Mouse (Mus musculus) left cerebral cortex, adult 18-20 months (tissue): ENCODE data around the gene Trappc13. TPM values are rescaled to one million over a fixed set of nuclear protein-coding genes. Genes with fewer than 3 reads are reported as not detected.
A peak's percentile ranks its signal among the peaks of the same experiment; 100 is the strongest.

Experiments used
- DNase-seq, 2 experiments: peaks; one replicate each; pipeline ENCODE4 v3.0.0; 2021 to 2022; ENCODE audit warnings: low spot score in 2 of 2, mixed read lengths in 1 of 2
- total RNA-seq, 2 experiments: library from RNA; stranded (reverse); gene quantifications; 2 replicates each; pipeline ENCODE4 v1.2.3; 2021

The Trappc13 gene
- total RNA-seq, 2 experiments from 2014 or later, result 53.5 to 56.0 TPM

DNA sequence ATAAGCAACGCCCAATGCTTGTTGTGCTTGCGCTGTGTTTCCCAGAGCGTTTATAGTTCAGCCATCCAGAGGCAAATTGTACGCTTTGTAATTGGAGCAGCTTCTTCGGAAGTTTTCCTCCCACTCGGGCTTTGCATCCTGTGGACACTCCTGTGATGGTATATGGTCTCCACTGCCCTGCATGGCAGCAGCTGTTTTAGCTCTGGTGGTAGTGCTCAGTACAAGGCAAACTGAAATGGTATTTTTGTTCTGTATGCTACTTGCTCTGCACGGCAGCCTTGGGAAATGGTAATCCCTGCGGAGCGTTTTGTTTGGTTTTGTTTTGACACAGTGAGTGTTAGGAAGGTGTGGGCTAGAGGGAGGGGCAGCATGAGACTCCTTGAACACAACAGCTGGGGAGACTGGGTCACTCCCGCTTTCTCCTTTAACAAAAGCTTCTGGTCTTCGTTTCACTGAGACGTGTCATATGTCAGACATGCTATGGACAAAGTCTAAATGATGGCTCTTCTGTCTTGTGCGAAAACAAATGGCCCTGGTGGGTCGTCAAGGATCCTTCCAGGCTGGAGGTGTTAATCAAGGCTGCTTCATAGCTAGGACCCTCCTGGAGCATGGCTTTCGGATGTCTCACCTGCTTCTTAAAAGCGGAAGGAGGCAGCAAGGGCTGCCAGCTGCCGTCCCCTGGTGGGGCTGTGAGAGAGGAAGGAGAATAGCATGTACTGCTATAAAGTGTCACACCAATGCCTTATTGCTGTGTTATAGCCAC is 56.0 kb downstream of the Trappc13 start:
- DNase-seq, result no peak

GRCm38 (mm10) chr13:104114827-104115226 is 63.4 kb downstream of the Trappc13 start:
- peak; percentile 61 to 69 for DNase-seq

DNA sequence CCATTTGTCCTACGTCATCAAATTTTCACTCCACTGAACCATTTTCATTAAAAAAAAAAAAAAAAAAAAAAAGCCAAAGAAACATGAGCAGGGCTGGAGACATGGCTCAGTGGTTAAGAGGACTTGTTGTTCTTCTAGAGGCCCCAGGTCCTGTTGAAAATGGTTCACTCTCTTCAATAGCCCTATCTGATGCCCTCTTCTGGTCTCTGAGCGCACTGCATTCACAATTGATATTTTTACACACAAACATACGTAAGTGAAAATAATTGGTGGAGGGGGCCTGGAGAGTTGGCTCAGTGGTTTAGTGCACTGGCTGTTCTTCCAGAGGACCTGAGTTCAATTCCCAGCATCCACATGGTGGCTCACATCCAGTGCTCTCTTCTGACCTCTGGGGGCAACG is 64.5 kb downstream of the Trappc13 start:
- no peak for DNase-seq

DNA sequence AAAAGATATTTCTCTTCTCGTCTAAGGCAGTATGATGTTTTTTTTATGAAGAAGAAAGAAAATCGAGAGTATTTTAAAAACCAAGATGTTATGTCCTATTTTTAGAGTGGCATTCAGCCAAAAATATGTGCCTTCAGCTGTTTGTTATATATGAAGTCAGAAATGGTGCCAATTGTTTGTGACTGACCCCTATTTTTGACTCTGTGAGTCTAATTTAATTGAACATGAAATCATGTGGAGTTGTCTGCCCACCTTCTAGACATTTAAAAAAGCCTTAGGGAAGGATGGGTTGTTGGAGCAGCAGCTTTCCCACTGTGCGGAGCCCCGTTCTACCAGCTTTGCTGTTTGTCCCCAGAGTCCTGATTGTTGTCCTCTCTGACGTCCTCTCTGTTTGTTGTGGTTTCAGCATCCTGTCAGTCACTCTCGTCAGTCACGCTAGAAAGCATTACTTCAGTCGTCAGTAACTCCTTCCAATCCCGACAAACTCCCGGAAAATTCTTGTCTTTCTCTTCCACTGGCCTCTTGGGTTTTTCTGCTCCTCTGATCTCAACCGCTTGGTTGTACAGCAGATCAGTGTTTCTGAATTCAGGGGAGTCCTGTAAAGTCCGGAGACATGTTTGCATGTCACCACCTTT is 65.9 kb downstream of the Trappc13 start:
- no peak for DNase-seq

- no peak for DNase-seq
Observed at GRCm38 (mm10) chr13:104110526-104110925, 67.7 kb downstream of the Trappc13 start.

DNA sequence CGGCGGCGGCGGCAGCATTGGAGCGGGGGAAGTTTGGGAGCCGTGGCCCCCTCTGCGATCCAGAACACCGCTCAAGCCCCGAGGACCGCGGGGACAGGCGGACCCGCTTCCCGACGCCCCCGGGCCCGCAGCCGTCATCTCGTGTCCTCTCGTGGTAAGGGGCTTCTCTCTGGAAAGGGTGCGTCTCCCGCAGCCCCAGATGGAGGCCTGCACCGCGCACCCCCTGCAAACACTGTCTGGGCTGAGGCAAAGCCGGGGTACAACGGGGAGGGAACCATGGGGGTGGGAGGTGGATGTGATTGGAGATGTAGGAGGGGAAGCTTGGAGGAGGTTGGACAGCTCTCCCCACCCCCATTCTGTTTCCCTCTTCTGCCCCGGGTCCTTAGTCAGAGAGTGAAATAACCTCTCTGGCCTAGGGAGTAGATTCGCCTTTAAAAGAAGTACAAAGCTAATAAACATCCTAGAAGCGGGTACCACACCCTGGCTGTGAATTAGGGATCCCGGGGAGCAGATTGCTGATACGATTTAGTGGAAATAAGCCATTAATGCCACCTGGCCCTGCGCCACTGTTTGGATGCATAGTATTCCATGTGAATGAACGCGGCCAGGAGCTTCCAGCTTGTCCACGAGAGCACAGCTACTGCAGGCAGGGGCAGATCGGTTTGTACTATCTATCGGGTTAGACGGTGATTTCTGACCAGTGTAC is 68.3 kb downstream of the Trappc13 start:
- DNase-seq, result peak; percentile 43 to 52

DNA sequence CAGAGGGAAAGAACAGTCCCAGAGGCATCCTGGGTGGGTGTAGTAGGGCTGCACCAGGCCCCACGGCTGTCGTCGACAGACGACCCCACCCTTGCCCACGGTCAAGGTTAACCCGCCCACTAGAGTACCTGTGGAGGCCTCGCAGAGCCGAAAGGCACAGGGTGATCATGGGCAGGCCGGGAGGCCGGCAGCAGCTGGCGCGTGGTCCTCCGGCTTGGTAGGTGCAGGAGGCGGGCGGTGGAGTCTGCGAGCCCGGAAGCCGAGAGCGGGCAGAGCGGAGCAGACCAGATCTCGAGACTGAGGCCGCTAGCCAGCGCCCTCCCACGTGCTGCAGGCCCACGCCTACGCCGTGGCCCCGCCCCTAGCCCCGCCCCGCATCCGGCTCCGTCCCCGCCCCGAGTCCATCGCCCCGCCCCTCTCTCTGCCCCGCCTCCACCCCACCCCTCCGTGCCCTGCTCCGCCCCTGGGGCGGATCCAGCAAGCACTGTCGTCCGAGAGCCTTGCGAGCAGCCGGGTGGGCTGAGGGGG is 68.9 kb downstream of the Trappc13 start, which contains the start of the genes Nln and Sgtb:
Nln (minus strand) TSS at position 327 of the 528 bp plus-strand sequence.
Sgtb (plus strand) TSS at position 454 of the 528 bp plus-strand sequence.
- DNase-seq, result peak; percentile 79 to 86

- DNase-seq, result no peak
Observed at GRCm38 (mm10) chr13:104108651-104109287, 69.5 kb downstream of the Trappc13 start.

GRCm38 (mm10) chr13:104101606-104102235 is 76.5 kb downstream of the Trappc13 start:
- DNase-seq, result no peak

DNA sequence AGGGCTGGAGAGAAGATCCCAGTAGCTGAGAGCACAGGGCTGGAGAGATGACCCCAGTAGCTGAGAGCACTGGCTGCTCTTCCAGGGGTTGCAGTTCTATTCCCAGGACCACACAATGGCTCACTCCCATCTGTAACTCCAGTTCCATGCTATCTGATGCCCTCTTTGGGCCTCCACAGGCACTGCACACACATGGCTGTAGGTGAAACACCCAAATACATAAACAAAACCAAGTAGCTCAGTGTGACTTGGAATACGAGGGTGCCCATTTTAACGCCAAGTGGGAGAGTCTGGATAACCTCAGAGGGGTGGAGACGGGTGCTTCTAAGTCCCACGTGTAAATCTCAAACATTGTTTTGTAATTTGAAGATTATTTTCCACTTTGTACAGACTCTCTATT is 77.9 kb downstream of the Trappc13 start:
- no peak for DNase-seq

DNA sequence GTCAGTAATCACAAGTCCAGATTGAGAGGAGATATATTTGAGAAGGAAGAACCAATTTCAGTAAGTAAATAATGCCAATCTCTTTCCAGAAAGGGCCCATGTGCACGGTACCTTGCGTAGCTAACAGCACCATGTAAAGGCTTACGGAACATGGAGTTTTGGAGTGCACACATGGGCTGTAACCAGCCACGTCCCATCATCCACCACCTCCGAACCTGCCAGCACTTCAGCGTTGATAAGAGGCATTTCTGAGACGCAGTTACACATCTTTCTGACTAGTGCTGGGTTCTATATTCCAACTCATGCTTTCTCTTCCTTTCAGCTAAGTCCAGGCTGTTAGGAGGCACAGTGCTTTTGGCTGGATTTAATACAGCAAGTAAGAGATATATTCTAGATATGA is 81.1 kb downstream of the Trappc13 start:
- DNase-seq, result no peak

DNA sequence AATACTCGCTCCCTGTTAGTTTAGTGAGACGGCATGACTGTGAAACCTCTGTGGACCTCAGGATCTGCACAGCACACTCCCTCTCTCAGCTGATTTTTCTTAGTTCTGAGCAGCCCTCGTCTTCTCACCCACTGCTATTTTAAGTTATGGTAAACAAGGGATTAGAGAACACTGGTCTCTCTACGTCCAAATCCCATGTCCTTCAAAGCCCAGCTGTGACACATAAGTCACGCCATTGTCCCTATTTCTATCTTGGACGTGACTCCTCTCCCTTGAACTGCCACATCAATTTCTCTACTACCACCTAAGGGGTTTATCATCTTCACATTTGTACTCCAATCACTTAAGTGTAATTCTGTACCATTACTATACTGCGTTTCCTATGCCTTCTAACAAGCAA is 82.3 kb downstream of the Trappc13 start:
- no peak for DNase-seq

- no peak for DNase-seq
Observed at GRCm38 (mm10) chr13:104094531-104095385, 83.5 kb downstream of the Trappc13 start.

Other genes with a start within 250 kb of the Trappc13 start
- 10 to 100 TPM; 23.9 to 26.5 TPM for gene Nln, start 68.9 kb downstream of the Trappc13 start, total RNA-seq
- 100 to 1,000 TPM; 144 to 147 TPM for gene Sgtb, start 68.7 kb downstream of the Trappc13 start, total RNA-seq
- gene Trim23, start 328 bp upstream of the Trappc13 start, total RNA-seq, result 10 to 100 TPM; 59.1 to 61.1 TPM
- 1 to 10 TPM; 1.1 to 1.3 TPM for gene Cenpk, start 50.1 kb upstream of the Trappc13 start, total RNA-seq
- gene Ppwd1, start 50.4 kb upstream of the Trappc13 start, total RNA-seq, result 10 to 100 TPM; 11.0 to 13.2 TPM
- 1 to 10 TPM; 4.9 to 5.1 TPM for gene Adamts6, start 109.4 kb upstream of the Trappc13 start, total RNA-seq